Mouse (Mus musculus) urinary bladder, postnatal 36 days (tissue): ENCODE data around the gene Ap1s1.
A peak's percentile ranks its signal among the peaks of the same experiment; 100 is the strongest.

Experiments
- DNase-seq, 2 experiments: peaks; one replicate each; pipeline ENCODE4 v3.0.0; 2022; ENCODE audit warnings: low spot score in 2 of 2, mixed read lengths in 1 of 2

The Ap1s1 gene

GRCm38 (mm10) chr5:137025132-137025531 is 20.8 kb downstream of the Ap1s1 start:
- DNase-seq, result peak; percentile 63 to 69

GRCm38 (mm10) chr5:137024318-137024717 is 21.6 kb downstream of the Ap1s1 start:
- no peak for DNase-seq

GRCm38 (mm10) chr5:137015913-137016312 is 30.0 kb downstream of the Ap1s1 start:
- DNase-seq, result no peak

GRCm38 (mm10) chr5:137012401-137012950 is 33.5 kb downstream of the Ap1s1 start:
- DNase-seq, result no peak

GRCm38 (mm10) chr5:137009988-137010387 is 35.9 kb downstream of the Ap1s1 start:
- peak in 1 of 2 experiments; percentile 39 for DNase-seq

GRCm38 (mm10) chr5:137007276-137007675 is 38.7 kb downstream of the Ap1s1 start:
- no peak for DNase-seq

- DNase-seq, result no peak
Measured at GRCm38 (mm10) chr5:137000612-137001011, 45.3 kb downstream of the Ap1s1 start.

- no peak for DNase-seq
Measured at GRCm38 (mm10) chr5:136999449-136999848, 46.5 kb downstream of the Ap1s1 start.

- no peak for DNase-seq
Measured at GRCm38 (mm10) chr5:136989801-136990200, 56.1 kb downstream of the Ap1s1 start.

- peak in 1 of 2 experiments; percentile 36 for DNase-seq
Measured at GRCm38 (mm10) chr5:136988420-136988819, 57.5 kb downstream of the Ap1s1 start.

- no peak for DNase-seq
Measured at GRCm38 (mm10) chr5:136987934-136988271, 58.0 kb downstream of the Ap1s1 start, which contains the start of gene Znhit1. TSS of gene Znhit1 (minus strand) at chr5:136988021.

GRCm38 (mm10) chr5:136987138-136987933 is 58.6 kb downstream of the Ap1s1 start:
- DNase-seq, result peak; percentile 76 to 79

GRCm38 (mm10) chr5:136986695-136987137 is 59.2 kb downstream of the Ap1s1 start, which contains the start of gene Plod3:
TSS of gene Plod3 (plus strand) at chr5:136987019.
- DNase-seq, result peak; percentile 90 to 94
